Mouse (Mus musculus): ENCODE results near the gene Fam162a.
A peak's percentile ranks its signal among the peaks of the same experiment; 100 is the strongest.
"Not testable (repeated sequence)": the region's sequence is repeated elsewhere in the genome, so short reads cannot be mapped to it uniquely, and the experiment has no call there.

The Fam162a gene

DNA sequence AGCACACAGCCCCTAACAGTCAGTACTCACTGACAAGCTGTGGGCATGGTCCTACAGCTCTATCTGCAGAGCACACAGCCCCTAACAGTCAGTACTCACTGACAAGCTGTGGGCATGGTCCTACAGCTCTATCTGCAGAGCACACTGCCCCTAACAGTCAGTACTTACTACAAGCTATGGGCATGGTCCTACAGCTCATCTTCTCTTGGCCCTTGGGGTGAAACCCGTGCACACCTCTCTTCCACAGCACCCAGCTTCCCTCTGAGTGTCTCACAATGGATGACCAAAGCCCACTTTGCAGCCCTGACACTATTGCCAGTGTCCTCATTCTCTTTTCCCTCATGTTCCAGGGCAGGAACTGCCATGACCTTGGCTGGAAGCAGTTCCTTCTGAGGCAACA is 8.9 kb downstream of the Fam162a start:
- DNase-seq (ENCODE audit: low read depth, low spot score), result not testable (repeated sequence)

DNA sequence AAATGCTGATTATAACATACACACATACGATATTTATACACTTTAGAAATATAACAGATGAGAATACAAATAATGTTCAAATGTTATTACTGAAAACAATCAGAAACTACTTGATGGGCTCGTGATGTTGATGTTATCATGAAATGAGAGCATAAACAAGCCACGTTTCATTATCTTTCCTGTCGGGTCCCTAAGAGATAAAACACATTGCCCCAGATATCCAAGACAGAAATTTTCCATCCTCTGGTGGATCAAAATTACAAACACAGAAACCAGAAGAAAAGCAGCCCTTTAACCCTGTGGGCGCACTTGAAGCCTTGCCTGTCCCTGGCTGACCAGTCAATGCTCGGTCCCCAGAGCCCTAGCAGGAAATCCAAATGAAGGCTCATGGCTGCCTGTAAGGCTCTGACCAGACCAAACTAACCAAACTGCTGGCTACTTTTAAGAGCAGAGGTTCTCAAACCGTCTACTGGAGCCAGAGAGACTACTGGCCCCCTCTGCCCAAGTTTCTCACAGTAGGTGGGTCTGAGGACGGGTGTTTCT is 13.4 kb downstream of the Fam162a start:
- no peak for DNase-seq (ENCODE audit: low read depth, low spot score)

DNA sequence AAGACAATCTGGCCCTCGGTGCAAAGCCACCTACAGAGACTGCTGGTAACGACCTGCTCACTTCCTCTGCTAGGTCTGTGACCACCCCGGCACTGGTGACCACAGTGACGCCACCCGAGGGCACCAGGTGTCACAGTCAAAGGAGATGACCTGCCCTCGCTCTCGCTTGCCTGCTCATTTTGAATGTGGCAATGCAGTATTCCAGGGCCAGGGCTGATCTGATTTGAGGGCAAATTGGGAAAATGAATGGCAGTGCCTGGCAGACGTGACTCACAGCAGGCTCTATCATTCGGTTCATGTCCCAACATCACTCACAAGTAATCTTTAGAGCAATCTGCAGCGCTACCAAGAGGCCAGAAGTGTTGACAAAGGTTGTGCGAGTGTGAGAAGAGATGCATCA is 15.0 kb downstream of the Fam162a start:
- DNase-seq (ENCODE audit: low read depth, low spot score), result no peak

DNA sequence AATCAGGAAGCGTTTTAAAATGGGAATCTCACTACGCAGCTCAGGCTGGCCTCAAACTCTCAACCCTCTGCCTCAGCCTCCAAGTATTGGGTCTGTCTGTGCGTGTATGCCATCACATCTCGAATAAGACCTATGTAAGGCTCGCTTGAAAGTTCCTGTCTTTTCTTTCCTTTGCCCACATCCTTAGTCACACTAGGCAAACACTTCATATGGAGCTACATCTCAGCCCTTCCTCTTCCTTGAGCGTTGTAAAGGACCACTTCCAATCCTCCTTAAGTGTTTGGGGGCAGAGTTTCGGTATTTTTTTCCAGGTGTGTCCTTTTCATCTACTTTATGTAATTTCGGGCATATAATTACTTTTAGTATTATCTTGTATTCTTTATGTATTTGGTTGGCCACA is 16.5 kb downstream of the Fam162a start:
- no peak for DNase-seq (ENCODE audit: low read depth, low spot score)

DNA sequence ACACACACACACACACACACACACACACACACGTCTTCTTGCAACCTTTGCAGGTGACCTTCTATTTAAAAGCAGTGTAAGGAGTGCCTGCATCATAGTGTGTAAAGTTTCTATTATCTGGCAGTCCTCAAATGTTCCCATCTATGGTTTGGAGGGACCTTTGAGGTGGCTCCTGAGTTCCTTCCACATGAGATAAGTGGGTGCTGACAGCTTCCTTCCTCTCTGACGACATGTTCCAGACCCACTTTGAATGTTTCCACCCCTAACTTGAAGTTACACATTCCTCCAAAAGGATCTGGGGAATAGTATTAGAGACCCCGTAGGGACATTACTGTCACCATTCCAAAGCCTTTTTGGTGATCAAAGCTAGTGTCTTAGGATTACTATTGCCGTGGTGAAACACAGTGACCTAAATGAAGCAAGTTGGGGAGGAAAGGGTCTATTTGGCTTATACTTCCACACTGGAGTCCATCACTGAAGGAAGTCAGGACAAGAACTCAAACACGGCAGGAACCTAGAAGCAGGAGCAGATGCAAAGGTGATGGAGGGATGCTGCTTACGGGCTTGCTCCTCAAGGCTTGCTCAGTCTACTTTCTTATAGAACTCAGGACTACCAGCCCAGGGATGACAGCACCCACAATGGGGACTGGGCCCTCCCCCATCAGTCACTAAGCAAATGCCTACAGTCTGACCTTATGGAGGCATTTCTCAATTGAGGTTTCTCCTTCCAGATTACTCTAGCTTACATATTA is 17.7 kb downstream of the Fam162a start:
- no peak for DNase-seq (ENCODE audit: low read depth, low spot score)

DNA sequence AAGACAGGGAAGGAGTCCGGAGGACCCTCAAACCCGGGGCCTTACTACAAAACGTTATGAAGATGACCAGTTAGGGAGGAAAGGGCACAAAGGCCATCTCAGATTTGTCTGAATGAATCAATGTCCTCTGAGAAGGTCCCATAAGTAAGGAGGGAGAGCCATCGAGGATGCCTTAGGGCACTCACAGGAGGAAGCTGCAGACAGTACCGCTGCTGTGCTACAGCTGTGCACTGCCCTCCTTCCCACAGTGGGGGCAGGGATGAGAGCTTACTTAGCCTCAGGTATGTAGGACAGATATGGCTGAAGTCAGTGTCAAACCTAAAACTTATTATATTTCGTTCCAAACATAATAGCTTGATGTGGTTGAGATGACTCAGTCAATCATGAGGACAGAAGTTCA is 19.9 kb downstream of the Fam162a start:
- DNase-seq (ENCODE audit: low read depth, low spot score), result no peak

DNA sequence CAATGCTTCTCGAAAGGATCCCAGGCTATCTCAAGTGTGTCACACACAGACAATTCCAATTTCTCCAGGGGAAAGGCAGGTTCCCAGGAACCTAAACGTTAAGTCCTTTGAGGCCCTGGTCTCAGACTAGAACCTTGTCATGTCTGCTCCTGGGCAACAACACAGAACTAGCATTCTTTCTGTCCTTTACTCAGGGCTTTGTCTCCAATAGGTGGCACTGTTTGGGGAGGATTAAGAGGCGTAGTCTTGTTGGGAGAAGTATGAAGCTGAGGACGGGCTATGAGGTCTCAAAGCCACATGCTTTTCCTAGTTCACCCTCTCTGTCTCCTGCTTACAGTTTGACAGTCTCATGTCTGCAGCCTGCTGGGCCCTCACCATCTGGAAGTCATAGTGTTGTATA is 23.9 kb downstream of the Fam162a start:
- DNase-seq (ENCODE audit: low read depth, low spot score), result peak; percentile 46

DNA sequence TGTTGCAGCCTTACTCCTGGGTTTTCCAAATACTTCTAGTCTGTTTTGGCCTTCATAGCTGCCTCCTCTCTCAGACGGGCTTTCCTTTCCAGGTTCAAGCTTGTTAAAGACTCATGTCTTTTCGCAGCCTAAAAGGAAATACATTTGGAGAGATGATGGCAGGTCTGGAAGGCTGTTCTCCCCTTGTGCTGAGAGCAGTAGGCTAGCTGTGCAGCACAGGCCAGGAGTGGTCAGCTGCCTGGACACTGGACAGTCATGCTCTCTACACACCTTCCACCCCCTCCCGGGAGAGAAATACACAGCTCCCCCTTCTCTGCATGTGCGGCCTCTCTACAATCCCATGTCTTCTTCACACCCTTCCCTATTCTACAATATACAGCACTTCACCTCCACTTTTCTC is 27.4 kb downstream of the Fam162a start:
- DNase-seq (ENCODE audit: low read depth, low spot score), result no peak

DNA sequence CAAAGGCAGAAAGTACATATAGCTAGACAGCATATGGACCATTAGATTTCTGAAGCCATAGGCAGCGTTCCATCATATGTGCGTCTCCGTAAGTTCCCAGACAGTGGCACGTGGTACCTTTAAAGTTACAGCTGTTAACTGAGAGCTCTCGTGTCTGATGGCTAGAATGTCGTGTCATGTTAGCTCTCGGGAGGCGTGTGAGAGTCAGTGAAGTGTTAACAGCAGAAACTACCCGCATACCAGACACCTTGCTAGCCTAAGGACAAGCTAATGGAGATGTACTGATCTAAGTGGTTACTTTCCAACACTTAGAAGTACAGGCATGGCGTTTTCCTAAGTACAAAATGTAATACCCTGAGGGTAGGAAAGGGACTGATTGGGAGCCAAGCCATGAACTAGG is 28.3 kb downstream of the Fam162a start:
- no peak for DNase-seq (ENCODE audit: low read depth, low spot score)

DNA sequence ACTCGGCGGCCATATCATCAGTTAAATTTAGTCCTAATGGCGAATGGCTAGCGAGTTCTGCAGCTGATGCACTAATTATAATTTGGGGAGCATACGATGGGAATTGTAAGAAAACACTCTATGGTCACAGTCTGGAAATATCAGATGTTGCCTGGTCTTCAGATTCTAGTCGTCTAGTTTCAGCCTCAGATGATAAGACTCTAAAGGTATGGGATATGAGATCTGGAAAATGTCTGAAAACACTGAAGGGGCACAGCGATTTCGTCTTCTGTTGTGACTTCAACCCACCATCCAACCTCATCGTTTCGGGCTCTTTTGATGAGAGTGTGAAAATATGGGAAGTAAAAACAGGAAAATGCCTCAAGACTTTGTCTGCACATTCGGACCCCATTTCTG is 29.8 kb downstream of the Fam162a start:
- DNase-seq (ENCODE audit: low read depth, low spot score), result no peak

DNA sequence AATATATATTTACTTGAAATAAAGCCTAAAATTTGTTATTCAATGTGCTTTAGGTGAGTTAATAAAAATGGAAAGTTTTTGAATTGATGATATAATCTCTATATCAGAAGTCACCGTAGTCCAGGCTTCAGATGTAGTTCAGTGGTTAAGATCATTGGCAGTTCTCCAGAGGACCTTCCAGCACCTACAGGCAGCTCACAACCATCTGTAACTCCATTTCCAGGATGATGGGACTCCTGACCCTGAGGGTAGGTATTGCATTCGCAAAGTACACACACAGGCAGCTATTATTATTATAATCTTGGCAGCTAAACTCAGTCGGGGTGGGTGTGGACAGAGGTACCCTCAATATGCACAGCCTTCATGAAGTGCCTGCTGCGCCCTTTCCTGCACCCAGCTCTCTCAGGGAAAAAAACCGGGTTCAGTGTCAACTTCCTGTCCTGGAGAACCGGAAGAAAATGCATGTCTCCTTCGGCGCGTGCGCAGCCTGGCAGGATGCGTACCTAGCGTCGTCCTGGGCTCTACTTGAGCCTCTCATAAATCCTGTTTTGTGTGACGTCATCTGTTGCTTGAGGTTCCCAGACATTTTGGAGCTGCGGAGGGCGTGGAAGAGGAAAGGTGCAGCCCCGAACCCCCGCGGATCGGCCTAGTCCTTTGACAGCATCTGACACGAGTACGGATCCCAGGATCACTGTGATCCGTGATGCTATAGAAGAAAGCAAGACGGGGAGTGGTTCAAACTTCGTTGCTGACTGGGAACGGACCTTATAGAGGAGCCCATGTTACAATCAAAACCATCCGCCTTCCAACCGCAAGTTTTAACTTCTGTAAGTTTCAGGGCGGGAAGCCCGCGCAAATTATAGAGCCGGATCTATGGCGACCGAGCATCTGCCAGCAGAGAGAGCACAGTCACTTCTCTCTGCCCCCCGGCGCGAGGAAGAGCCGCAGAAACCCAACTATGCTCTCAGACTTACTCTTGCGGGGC is 30.5 kb downstream of the Fam162a start, which contains the start of gene Wdr5b:
Wdr5b (plus strand) TSS at position 551 of the 985 bp plus-strand sequence.
- DNase-seq (ENCODE audit: low read depth, low spot score), result peak; percentile 97

DNA sequence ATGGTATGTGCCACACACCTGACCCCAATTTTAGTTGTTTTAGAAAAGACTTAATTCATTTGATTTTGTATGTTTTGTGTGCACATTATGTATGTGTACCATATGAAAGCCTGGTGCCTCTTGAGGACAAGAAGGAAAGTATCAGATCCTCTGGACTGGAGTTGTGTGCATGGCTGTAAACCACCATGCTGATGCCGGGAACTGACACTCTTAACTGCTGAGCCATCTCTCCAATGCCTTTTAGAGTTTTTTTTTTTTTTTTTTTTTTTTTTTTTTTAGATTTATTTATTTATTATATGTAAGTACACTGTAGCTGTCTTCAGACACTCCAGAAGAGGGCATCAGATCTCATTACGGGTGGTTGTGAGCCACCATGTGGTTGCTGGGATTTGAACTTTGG is 43.3 kb downstream of the Fam162a start:
- not testable (repeated sequence) for DNase-seq (ENCODE audit: low read depth, low spot score)

DNA sequence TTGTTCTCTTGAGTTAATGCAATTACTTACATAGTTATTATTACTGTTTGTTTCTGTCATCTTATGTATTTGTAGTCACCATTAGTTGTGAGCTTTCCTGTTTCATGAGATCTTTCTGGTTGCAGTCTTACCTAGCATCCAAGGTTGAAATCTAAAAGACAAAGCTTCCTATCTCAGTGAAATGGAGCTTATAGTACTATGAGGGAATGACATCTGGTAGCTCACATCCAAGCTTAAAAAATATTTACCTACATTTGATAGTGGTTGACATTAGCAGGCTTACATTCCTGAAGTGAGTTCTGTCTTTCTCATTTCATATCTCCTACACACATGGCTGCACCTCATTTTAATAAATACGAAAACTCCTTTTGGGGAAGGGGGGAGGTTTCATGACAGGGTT is 55.1 kb downstream of the Fam162a start:
- DNase-seq (ENCODE audit: low read depth, low spot score), result no peak

DNA sequence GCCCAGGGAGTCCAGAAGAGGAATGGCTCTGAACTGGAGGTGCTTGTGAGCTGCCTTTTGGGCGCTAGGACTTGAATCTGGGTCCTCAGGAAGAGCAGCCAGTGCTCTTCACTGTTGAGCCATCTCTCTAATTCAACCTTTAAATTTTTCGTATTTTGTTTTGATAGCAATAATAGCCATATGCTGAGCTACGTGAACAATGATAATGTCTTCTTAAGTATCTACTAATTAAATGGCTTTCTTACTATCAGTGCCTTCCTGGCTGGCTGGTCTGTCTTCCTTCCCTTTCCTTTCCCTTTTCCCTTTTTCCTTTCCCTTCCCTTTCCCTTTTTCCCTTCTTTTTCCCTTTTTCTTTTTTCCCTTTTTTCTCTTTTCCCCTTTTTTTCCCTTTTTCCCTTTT is 63.0 kb downstream of the Fam162a start:
- DNase-seq (ENCODE audit: low read depth, low spot score), result no peak

DNA sequence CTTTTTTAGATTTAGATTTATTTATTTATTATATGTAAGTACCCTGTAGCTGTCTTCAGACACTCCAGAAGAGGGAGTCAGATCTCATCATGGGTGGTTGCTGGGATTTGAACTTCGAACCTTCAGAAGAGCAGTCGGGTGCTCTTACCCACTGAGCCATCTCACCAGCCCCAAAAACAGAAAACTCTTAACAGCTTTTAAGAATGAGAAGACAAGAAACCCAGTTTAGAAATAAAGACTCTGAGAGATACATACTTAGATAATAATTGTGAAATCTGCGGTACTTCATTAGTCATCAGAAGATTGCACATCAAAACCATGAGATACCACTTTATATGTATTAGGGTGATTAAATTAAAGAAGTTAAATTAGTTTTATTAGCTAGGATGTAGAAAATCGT is 72.5 kb downstream of the Fam162a start:
- DNase-seq (ENCODE audit: low read depth, low spot score), result not testable (repeated sequence)

Data from ZHBTc4 (cell line).